Mouse (Mus musculus): Measurements from ENCODE around the gene Inhbc. TPM values are rescaled to one million over a fixed set of nuclear protein-coding genes. Genes with fewer than 3 reads are reported as not detected.

Gene Inhbc
- total and polyA plus RNA-seq, 3 experiments, result not detected

DNA sequence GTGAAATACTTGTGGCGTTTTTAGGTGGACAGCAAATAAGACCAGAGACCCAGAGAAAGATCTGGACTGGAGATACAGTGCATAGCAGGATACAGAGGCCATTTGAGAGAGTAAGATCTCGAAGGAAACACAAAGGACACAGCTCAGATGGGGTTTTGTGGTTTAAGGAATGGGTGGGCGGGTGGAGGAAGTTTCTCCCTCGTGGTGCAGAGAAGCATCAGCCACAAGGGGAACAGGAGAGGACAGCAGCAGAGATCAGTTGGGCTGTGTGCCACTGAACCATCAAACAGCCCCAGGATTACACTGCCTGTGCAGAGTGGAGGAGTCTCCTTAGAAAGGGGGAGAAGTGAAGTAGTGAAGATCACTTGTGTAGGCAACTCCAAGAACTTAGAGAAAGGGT, 52.2 kb downstream of the Inhbc start (continued):
- TF ChIP-seq POLR2A (IDR thresholded peaks at IDR 0.05; ENCODE audit: control insufficient read depth in 1 of 2, insufficient read depth in 1 of 2, low read depth in 1 of 2, low read length in 2 of 2, poor library complexity in 1 of 2) (peak in 1 of 2 experiments; percentile 51; a peak in 1 of 4 replicates), ZC3H11A (IDR thresholded peaks at IDR 0.05; ENCODE audit: low read depth, low read length) (no peak), SMC3 (IDR thresholded peaks at IDR 0.05; ENCODE audit: low read depth, low read length) (no peak), MAFK (IDR thresholded peaks at IDR 0.05; ENCODE audit: borderline replicate concordance, low read depth, low read length) (no peak), MYB (IDR thresholded peaks at IDR 0.05; ENCODE audit: low read depth, low read length) (no peak), TAL1 (IDR thresholded peaks at IDR 0.05; ENCODE audit: low read length) (no peak), MYC (IDR thresholded peaks at IDR 0.05; ENCODE audit: low read depth, low read length) (peak; percentile 78), GABPA (IDR thresholded peaks at IDR 0.05; ENCODE audit: low read depth, low read length) (no peak), ZNF384 (IDR thresholded peaks at IDR 0.05; ENCODE audit: low read depth, low read length) (no peak), MAX (IDR thresholded peaks at IDR 0.05; ENCODE audit: low read length) (peak; percentile 62), ETS1 (IDR thresholded peaks at IDR 0.05; ENCODE audit: low read depth, low read length) (peak; percentile 74), SIN3A (IDR thresholded peaks at IDR 0.05; ENCODE audit: low read length) (peak; percentile 61), POLR2AphosphoS5 (IDR thresholded peaks at IDR 0.05; ENCODE audit: borderline replicate concordance, low read depth, low read length) (no peak), NELFE (IDR thresholded peaks at IDR 0.05; ENCODE audit: low read depth, low read length) (peak; percentile 42), POLR2AphosphoS2 (IDR thresholded peaks at IDR 0.05; ENCODE audit: low read length) (no peak), KAT2A (conservative IDR thresholded peaks at IDR 0.05; ENCODE audit: low read depth, low read length) (no peak), ELF1 (IDR thresholded peaks at IDR 0.05; ENCODE audit: low read depth, low read length) (no peak)

DNA sequence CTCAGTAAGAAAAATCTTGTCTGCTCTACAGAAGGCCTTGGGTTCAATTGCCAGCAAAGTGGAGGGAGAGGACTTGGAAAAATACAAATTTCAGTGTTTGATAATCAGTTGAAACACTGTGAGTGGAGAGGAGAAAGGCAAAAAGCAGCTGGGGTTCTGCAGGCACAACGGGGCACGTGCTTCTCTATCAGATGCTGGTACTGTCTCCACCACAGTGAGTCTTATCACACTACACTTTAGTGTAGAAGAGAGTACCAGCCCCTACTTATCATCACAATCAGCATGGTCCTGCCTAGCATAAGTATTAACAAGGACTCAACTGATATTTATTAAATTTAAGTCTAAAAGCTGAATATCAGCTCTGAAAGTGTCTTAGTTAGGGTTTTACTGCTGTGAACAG, 53.0 kb downstream of the Inhbc start:
- H3K4me1 ChIP-seq (ENCODE audit: control insufficient read depth in 1 of 2, insufficient read depth in 2 of 2, low read length in 2 of 2), result peaks cover 9 to 26% of the 10 kb centered on the region in 2 experiments
- H3K9ac ChIP-seq (ENCODE audit: control insufficient read depth, low read depth, low read length, poor library complexity, severe bottlenecking), result peak overlapping the region; percentile 57; the same call in 1 of the 2 replicates
- H3K36me3 ChIP-seq (ENCODE audit: control insufficient read depth in 1 of 2, insufficient read depth in 2 of 2, low read length in 2 of 2), result peaks cover 0 to 18% of the 10 kb centered on the region in 2 experiments; a peak in 2 of 4 replicates
- no peaks in the 10 kb centered on the region for H3K27me3 ChIP-seq (ENCODE audit: control insufficient read depth in 1 of 2, insufficient read depth in 2 of 2, low read length in 2 of 2)
- peak; percentile 77 for DNase-seq (ENCODE audit: low read depth, low spot score)
- no peaks in the 10 kb centered on the region for H3K79me2 ChIP-seq (ENCODE audit: control insufficient read depth, insufficient read depth, low read length, poor library complexity)
- no peaks in the 10 kb centered on the region for H3K9me3 ChIP-seq (replicated peaks; ENCODE audit: insufficient read depth, low read length)
- H3K27ac ChIP-seq (ENCODE audit: control insufficient read depth, low read depth, low read length), result peak overlapping the region; percentile 94
- H3K4me3 ChIP-seq (ENCODE audit: control insufficient read depth in 1 of 2, insufficient read depth in 1 of 2, low read depth in 2 of 2, low read length in 2 of 2), result no peak overlapping the region
- TF ChIP-seq TCF12 (IDR thresholded peaks at IDR 0.05; ENCODE audit: low read depth, low read length), result peak; percentile 70
- 0 out of 4 replicates have a peak, but pooled peaks of 1 of the 2 experiments have one; percentile 24 for TF ChIP-seq POLR2A (IDR thresholded peaks at IDR 0.05; ENCODE audit: control insufficient read depth in 1 of 2, insufficient read depth in 1 of 2, low read depth in 1 of 2, low read length in 2 of 2, poor library complexity in 1 of 2)
- no peak for TF ChIP-seq NRF1 (IDR thresholded peaks at IDR 0.05; ENCODE audit: insufficient read depth, low read depth, low read length, poor library complexity, severe bottlenecking)
- TF ChIP-seq CHD2 (IDR thresholded peaks at IDR 0.05; ENCODE audit: low read length), result no peak
- TF ChIP-seq NELFE (IDR thresholded peaks at IDR 0.05; ENCODE audit: low read depth, low read length), result peak; percentile 27; the same call in 1 of the 2 replicates
- peak; percentile 94 for TF ChIP-seq USF1 (IDR thresholded peaks at IDR 0.05; ENCODE audit: low read depth, low read length)
- peak; percentile 44; the same call in 1 of the 2 replicates for TF ChIP-seq MAZ (IDR thresholded peaks at IDR 0.05; ENCODE audit: low read depth, low read length)
- TF ChIP-seq POLR2AphosphoS5 (IDR thresholded peaks at IDR 0.05; ENCODE audit: borderline replicate concordance, low read depth, low read length), result no peak
- TF ChIP-seq MYC (IDR thresholded peaks at IDR 0.05; ENCODE audit: low read depth, low read length), result peak; percentile 98
- TF ChIP-seq GABPA (IDR thresholded peaks at IDR 0.05; ENCODE audit: low read depth, low read length), result no peak
- TF ChIP-seq CTCF (IDR thresholded peaks at IDR 0.05 in 2 of 3, conservative IDR thresholded peaks at IDR 0.05 in 1 of 3; ENCODE audit: control insufficient read depth in 1 of 3, insufficient read depth in 1 of 3, low read depth in 2 of 3, low read length in 3 of 3, poor library complexity in 1 of 3, severe bottlenecking in 1 of 3), result no peak
- no peak for TF ChIP-seq POLR2AphosphoS2 (IDR thresholded peaks at IDR 0.05; ENCODE audit: low read length)
- TF ChIP-seq GATA1 (IDR thresholded peaks at IDR 0.05; ENCODE audit: low read depth, low read length), result peak; percentile 93
- TF ChIP-seq ETS1 (IDR thresholded peaks at IDR 0.05; ENCODE audit: low read depth, low read length), result peak; percentile 90
- peak in 1 of 2 experiments; percentile 67; a peak in 1 of 4 replicates for TF ChIP-seq USF2 (IDR thresholded peaks at IDR 0.05; ENCODE audit: borderline replicate concordance in 1 of 2, insufficient read depth in 1 of 2, low read depth in 1 of 2, low read length in 2 of 2)
- TF ChIP-seq MAX (IDR thresholded peaks at IDR 0.05; ENCODE audit: low read length), result peak; percentile 98
- TF ChIP-seq BHLHE40 (IDR thresholded peaks at IDR 0.05; ENCODE audit: borderline replicate concordance, low read depth, low read length), result peak; percentile 100
- TF ChIP-seq SIN3A (IDR thresholded peaks at IDR 0.05; ENCODE audit: low read length), result peak; percentile 89
- no peak for TF ChIP-seq UBTF (IDR thresholded peaks at IDR 0.05; ENCODE audit: borderline replicate concordance, insufficient read depth, low read depth, low read length)
- TF ChIP-seq EP300 (IDR thresholded peaks at IDR 0.05; ENCODE audit: low read depth in 1 of 2, low read length in 2 of 2), result peak; percentile 75 to 84; a peak in 3 of 4 replicates
- TF ChIP-seq RAD21 (IDR thresholded peaks at IDR 0.05; ENCODE audit: low read depth, low read length), result no peak
- TF ChIP-seq SMC3 (IDR thresholded peaks at IDR 0.05; ENCODE audit: low read depth, low read length), result no peak
- no peak for TF ChIP-seq E2F4 (IDR thresholded peaks at IDR 0.05; ENCODE audit: borderline replicate concordance, low read depth, low read length)
- no peak for TF ChIP-seq JUND (IDR thresholded peaks at IDR 0.05; ENCODE audit: low read depth, low read length)
- no peak for TF ChIP-seq TAL1 (IDR thresholded peaks at IDR 0.05; ENCODE audit: low read length)
- no peak for TF ChIP-seq ZKSCAN1 (IDR thresholded peaks at IDR 0.05; ENCODE audit: low read depth, low read length)
- TF ChIP-seq RCOR1 (IDR thresholded peaks at IDR 0.05; ENCODE audit: low read depth, low read length), result peak; percentile 58; the same call in 1 of the 2 replicates
